Mouse (Mus musculus) embryonic facial prominence, embryonic 15.5 days (tissue): ENCODE results near the gene Pik3ap1. TPM values are rescaled to one million over a fixed set of nuclear protein-coding genes. Genes with fewer than 3 reads are reported as not detected.

Experiments used
- ATAC-seq: fragments of 200-750 bp; cut with Nextera tagmentation; 2 replicates; pipeline ENCODE4 v1.8.0; 2017; ENCODE audit warnings: low read depth, moderate TSS enrichment; ENCODE audit not compliant: insufficient number of reproducible peaks, low FRiP score, low TSS enrichment
- H3K27ac ChIP-seq: fragments of 300-500 bp; sonication (generic); replicated peaks from 2 replicates; pipeline ENCODE4 v1.5.1; 2015; ENCODE audit warnings: mild to moderate bottlenecking, inconsistent platforms
- H3K27me3 ChIP-seq: fragments of 300-500 bp; sonication (generic); 2 replicates; pipeline ENCODE4 v1.6.1; 2015; ENCODE audit warnings: inconsistent platforms
- H3K36me3 ChIP-seq: fragments of 300-500 bp; sonication (generic); 2 replicates; pipeline ENCODE4 v1.6.1; 2015; ENCODE audit warnings: mild to moderate bottlenecking, inconsistent platforms
- H3K4me1 ChIP-seq: fragments of 300-500 bp; sonication (generic); 2 replicates; pipeline ENCODE4 v1.6.1; 2015; ENCODE audit warnings: inconsistent platforms
- H3K4me2 ChIP-seq: fragments of 300-500 bp; sonication (generic); replicated peaks from 2 replicates; pipeline ENCODE4 v1.6.1; 2015; ENCODE audit warnings: mild to moderate bottlenecking, inconsistent platforms
- H3K4me3 ChIP-seq: fragments of 300-500 bp; sonication (generic); replicated peaks from 2 replicates; pipeline ENCODE4 v1.5.1; 2015; ENCODE audit warnings: mild to moderate bottlenecking, inconsistent platforms
- H3K9ac ChIP-seq: fragments of 300-500 bp; sonication (generic); 2 replicates; pipeline ENCODE4 v1.6.1; 2015; ENCODE audit warnings: inconsistent platforms
- H3K9me3 ChIP-seq: fragments of 300-500 bp; sonication (generic); replicated peaks from 2 replicates; pipeline ENCODE4 v1.6.1; 2016; ENCODE audit warnings: inconsistent platforms
- WGBS: fragments of 180-500 bp; shearing (Covaris S2); methylation state at CpG from one replicate; pipeline ENCODE4 v1.1.7; 2015; 5-methylcytosine and 5-hydroxymethylcytosine counted together
- polyA plus RNA-seq: library from polyadenylated mRNA; unstranded; fragments of >200 nt; fragmentation: Nextera tagmentation; extraction: Ambion mirVana; gene quantifications from 2 replicates; pipeline ENCODE4 v1.2.1, GENCODE M21; 2015

Gene Pik3ap1
- polyA plus RNA-seq, 1 experiment from 2014 or later: 3.4 TPM

DNA sequence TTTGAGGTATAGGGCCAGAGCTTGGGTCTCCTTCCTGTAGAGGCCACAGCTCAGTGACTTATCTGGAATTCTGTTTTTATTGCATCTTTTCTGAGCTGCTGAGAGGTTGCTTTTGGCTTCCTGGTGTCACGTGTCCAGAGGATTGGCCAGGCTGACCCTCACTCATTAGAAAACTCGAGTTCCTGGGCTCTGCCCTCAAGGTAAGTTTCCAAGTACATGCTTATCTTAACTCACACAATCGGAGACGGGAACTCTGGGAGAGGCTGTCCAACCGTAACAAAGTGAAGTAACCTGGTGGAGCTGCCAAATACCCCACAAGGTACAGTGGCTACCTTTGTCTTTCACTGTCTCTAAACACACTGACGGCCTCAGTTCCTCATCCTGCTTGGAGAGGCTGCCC is 81.5 kb downstream of the Pik3ap1 start:
- no peak overlapping the region for H3K27ac ChIP-seq
- H3K27me3 ChIP-seq: no peaks in the 10 kb centered on the region
- H3K4me1 ChIP-seq: peaks cover 3% of the 10 kb centered on the region; the same call in 1 of the 2 replicates
- no peaks in the 10 kb centered on the region for H3K36me3 ChIP-seq
- no peak for ATAC-seq
- no peaks in the 10 kb centered on the region for H3K9me3 ChIP-seq
- no peak overlapping the region for H3K9ac ChIP-seq
- WGBS: 36% methylated on average over 6 of the region's 6 CpGs
- no peak overlapping the region for H3K4me3 ChIP-seq
- H3K4me2 ChIP-seq: no peak overlapping the region

DNA sequence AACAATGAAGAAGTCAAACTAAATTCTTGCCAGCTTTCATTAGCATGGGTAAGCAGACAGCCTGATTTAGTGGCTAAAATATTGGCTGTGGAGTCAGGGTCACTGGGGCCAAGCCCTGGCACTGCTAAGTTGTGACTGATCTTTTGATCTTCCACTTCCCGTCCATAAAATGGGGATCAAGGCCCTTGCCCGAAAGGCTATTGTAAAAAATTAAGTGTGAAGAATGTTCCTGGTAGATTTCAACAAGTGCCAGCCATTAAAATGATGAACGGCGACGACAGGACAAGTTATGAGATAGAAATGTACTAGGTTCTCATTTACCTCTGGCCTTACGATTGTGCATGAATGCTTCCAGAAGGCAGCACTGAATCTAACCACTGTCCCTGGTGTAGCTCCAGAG is 83.0 kb downstream of the Pik3ap1 start:
- Histone ChIP-seq H3K27me3 (no peaks in the 10 kb centered on the region), H3K9me3 (no peaks in the 10 kb centered on the region), H3K9ac (no peak overlapping the region), H3K4me3 (no peak overlapping the region), H3K36me3 (no peaks in the 10 kb centered on the region), H3K4me1 (peaks cover 3% of the 10 kb centered on the region; the same call in 1 of the 2 replicates), H3K4me2 (no peak overlapping the region), H3K27ac (no peak overlapping the region)
- 64% methylated on average over 6 of the region's 6 CpGs for WGBS
- ATAC-seq: no peak

DNA sequence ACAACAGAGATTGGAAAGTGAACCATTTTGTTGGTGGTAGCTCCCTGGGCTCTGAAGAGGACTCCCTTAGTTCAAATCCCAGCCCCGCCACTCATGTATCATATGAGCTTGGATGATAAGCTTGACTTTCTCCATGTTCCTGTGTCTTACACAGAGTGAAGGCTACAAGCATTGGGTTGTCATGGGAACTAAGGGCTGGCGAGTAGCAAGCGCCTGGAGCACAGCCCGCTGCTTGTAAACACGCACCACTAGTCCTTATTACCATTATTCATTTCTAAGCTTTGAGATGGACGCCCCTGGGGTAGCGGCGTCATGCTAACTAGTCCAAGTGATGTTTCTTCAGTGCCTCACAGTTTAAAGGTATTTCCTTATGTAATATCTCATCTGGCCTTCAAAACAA is 85.5 kb downstream of the Pik3ap1 start:
- Histone ChIP-seq H3K36me3 (no peaks in the 10 kb centered on the region), H3K4me1 (peaks cover 3% of the 10 kb centered on the region; the same call in 1 of the 2 replicates), H3K27me3 (no peaks in the 10 kb centered on the region), H3K9me3 (no peaks in the 10 kb centered on the region), H3K4me2 (no peak overlapping the region), H3K9ac (no peak overlapping the region), H3K27ac (no peak overlapping the region), H3K4me3 (no peak overlapping the region)
- ATAC-seq: no peak
- WGBS: 87% methylated on average over 8 of the region's 8 CpGs

- Histone ChIP-seq H3K9me3 (no peaks in the 10 kb centered on the region), H3K36me3 (no peaks in the 10 kb centered on the region), H3K27ac (no peak overlapping the region), H3K4me1 (no peaks in the 10 kb centered on the region), H3K27me3 (no peaks in the 10 kb centered on the region; the same call in 1 of the 2 replicates), H3K9ac (no peak overlapping the region), H3K4me3 (no peak overlapping the region), H3K4me2 (no peak overlapping the region)
- no peak for ATAC-seq
- WGBS: 60% methylated on average over 5 of the region's 5 CpGs
Measured at GRCm38 (mm10) chr19:41290952-41291619, 93.8 kb downstream of the Pik3ap1 start.

- Histone ChIP-seq H3K27me3 (no peaks in the 10 kb centered on the region; the same call in 1 of the 2 replicates), H3K9ac (no peak overlapping the region), H3K4me1 (no peaks in the 10 kb centered on the region), H3K4me2 (no peak overlapping the region), H3K9me3 (no peaks in the 10 kb centered on the region), H3K27ac (no peak overlapping the region), H3K36me3 (no peaks in the 10 kb centered on the region), H3K4me3 (no peak overlapping the region)
- WGBS: 70% methylated on average over 6 of the region's 6 CpGs
- ATAC-seq: no peak
Measured at GRCm38 (mm10) chr19:41288568-41288967, 96.3 kb downstream of the Pik3ap1 start.

DNA sequence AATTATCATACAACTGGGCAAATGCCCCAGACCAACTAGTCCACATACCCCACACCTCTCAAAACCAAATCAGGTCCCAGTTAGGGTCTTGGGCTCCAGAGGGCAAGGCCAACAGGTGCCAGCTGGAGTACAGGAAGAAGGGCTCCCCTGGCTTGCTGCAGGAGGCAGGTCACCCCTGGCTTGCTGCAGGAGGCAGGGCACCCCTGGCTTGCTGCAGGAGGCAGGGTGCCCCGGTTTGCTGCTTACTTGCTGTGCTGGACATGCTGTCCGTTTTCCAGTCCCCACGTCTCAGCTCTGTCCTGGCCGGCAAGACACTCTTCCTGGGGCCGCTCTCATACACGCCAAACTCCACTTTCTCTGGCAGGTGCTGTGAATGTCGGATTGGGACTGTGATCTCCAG is 97.7 kb downstream of the Pik3ap1 start:
- H3K36me3 ChIP-seq: no peaks in the 10 kb centered on the region
- no peak overlapping the region for H3K4me3 ChIP-seq
- no peak overlapping the region for H3K9ac ChIP-seq
- H3K4me2 ChIP-seq: no peak overlapping the region
- 85% methylated on average over 7 of the region's 7 CpGs for WGBS
- H3K27me3 ChIP-seq: peaks cover under 1% of the 10 kb centered on the region; the same call in 1 of the 2 replicates
- no peaks in the 10 kb centered on the region for H3K4me1 ChIP-seq
- no peaks in the 10 kb centered on the region for H3K9me3 ChIP-seq
- no peak for ATAC-seq
- no peak overlapping the region for H3K27ac ChIP-seq

- WGBS: 38% methylated on average over 6 of the region's 6 CpGs
- peaks cover 3% of the 10 kb centered on the region; the same call in 1 of the 2 replicates for H3K27me3 ChIP-seq
- no peak overlapping the region for H3K27ac ChIP-seq
- H3K9ac ChIP-seq: no peak overlapping the region
- no peaks in the 10 kb centered on the region for H3K36me3 ChIP-seq
- H3K9me3 ChIP-seq: no peaks in the 10 kb centered on the region
- no peak overlapping the region for H3K4me3 ChIP-seq
- H3K4me2 ChIP-seq: no peak overlapping the region
- ATAC-seq: no peak
- H3K4me1 ChIP-seq: no peaks in the 10 kb centered on the region
Measured at GRCm38 (mm10) chr19:41284515-41284914, 100.4 kb downstream of the Pik3ap1 start.

GRCm38 (mm10) chr19:41282718-41283117 is 102.2 kb downstream of the Pik3ap1 start:
- WGBS: 74% methylated on average over 5 of the region's 5 CpGs
- Histone ChIP-seq H3K4me1 (no peaks in the 10 kb centered on the region), H3K27ac (no peak overlapping the region), H3K27me3 (0 out of 2 replicates have a peak, but pooled peaks cover 3% of the 10 kb centered on the region), H3K4me2 (no peak overlapping the region), H3K9ac (no peak overlapping the region), H3K4me3 (no peak overlapping the region), H3K9me3 (no peaks in the 10 kb centered on the region), H3K36me3 (no peaks in the 10 kb centered on the region)
- ATAC-seq: no peak

GRCm38 (mm10) chr19:41282216-41282615 is 102.7 kb downstream of the Pik3ap1 start:
- Histone ChIP-seq H3K9ac (no peak overlapping the region), H3K36me3 (no peaks in the 10 kb centered on the region), H3K27me3 (0 out of 2 replicates have a peak, but pooled peaks cover 3% of the 10 kb centered on the region), H3K4me3 (no peak overlapping the region), H3K4me1 (no peaks in the 10 kb centered on the region), H3K4me2 (no peak overlapping the region), H3K27ac (no peak overlapping the region), H3K9me3 (no peaks in the 10 kb centered on the region)
- WGBS: 79% methylated on average over 4 of the region's 4 CpGs
- ATAC-seq: no peak

DNA sequence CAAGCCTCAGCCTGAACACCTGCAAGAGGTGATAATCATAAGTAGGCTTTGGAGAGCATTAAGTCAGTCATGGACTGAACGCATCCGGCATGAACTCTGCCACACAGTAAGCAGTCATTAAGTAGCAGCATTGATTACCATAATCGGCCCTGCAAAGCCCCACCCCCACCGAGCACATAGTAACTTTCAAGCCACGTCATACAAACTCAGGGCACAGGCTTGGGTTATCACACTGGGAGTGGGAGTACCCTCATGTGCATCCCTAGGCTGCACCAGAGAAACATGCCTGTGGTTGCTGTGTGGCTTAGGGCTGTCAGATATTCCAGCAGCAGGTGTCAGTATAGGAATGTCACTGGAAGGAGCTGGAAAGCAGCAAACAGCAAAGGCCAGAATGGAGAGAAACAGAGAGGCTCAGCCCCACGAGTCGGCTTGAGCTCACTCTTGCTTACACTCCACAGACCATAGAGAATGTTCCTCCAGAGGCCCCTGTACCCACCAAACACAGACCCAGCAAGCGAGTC is 105.1 kb downstream of the Pik3ap1 start:
- no peaks in the 10 kb centered on the region for H3K36me3 ChIP-seq
- H3K4me2 ChIP-seq: no peak overlapping the region
- WGBS: 63% methylated on average over 8 of the region's 8 CpGs
- ATAC-seq: no peak
- no peaks in the 10 kb centered on the region for H3K4me1 ChIP-seq
- no peak overlapping the region for H3K9ac ChIP-seq
- no peak overlapping the region for H3K27ac ChIP-seq
- 0 out of 2 replicates have a peak, but pooled peaks cover 3% of the 10 kb centered on the region for H3K27me3 ChIP-seq
- no peaks in the 10 kb centered on the region for H3K9me3 ChIP-seq
- no peak overlapping the region for H3K4me3 ChIP-seq

DNA sequence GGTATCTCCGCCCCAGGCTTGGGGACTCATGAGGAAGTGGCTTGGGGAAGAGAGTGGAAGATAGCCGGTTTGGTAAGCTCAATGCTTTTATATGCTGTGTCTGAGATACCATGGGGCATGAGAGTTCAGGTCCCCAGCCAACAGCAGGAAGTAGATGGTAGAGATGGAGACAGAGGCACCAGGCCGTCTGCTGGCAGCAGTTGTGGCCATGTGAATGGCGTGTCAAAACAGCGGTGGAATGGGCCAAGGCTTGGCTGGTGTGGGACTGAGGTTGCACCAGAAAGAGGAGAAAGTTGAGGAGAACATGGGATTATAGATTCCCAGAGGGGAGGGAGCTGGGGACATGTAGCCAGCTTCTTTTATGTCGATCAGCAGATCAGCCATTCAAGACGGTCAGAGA is 106.3 kb downstream of the Pik3ap1 start:
- WGBS: 78% methylated on average over 7 of the region's 7 CpGs

GRCm38 (mm10) chr19:41275588-41275987 is 109.3 kb downstream of the Pik3ap1 start:
- no peak overlapping the region for H3K9ac ChIP-seq
- no peak for ATAC-seq
- H3K27me3 ChIP-seq: 0 out of 2 replicates have a peak, but pooled peaks cover 3% of the 10 kb centered on the region
- H3K4me3 ChIP-seq: no peak overlapping the region
- H3K4me1 ChIP-seq: no peaks in the 10 kb centered on the region
- H3K4me2 ChIP-seq: no peak overlapping the region
- H3K9me3 ChIP-seq: no peaks in the 10 kb centered on the region
- 72% methylated on average over 3 of the region's 3 CpGs for WGBS
- H3K36me3 ChIP-seq: no peaks in the 10 kb centered on the region
- H3K27ac ChIP-seq: no peak overlapping the region

More for the DNA sequence above, 106.3 kb downstream of the Pik3ap1 start:
- no peaks in the 10 kb centered on the region for H3K4me1 ChIP-seq
- ATAC-seq: no peak
- no peaks in the 10 kb centered on the region for H3K36me3 ChIP-seq
- H3K27ac ChIP-seq: no peak overlapping the region
- no peak overlapping the region for H3K9ac ChIP-seq
- no peaks in the 10 kb centered on the region for H3K9me3 ChIP-seq
- H3K4me2 ChIP-seq: no peak overlapping the region
- H3K27me3 ChIP-seq: 0 out of 2 replicates have a peak, but pooled peaks cover 3% of the 10 kb centered on the region
- H3K4me3 ChIP-seq: no peak overlapping the region
